Mouse (Mus musculus) hindbrain, postnatal 0 days (tissue): ENCODE results near the gene Epx. TPM values are rescaled to one million over a fixed set of nuclear protein-coding genes. Genes with fewer than 3 reads are reported as not detected.
A peak's percentile ranks its signal among the peaks of the same experiment; 100 is the strongest.

Source experiments
- ATAC-seq: fragments of 200-750 bp; cut with Nextera tagmentation; 2 replicates; pipeline ENCODE4 v1.8.0; 2017; ENCODE audit warnings: mild to moderate bottlenecking, moderate TSS enrichment, moderate library complexity
- DNase-seq: peaks from one replicate; pipeline ENCODE4 v3.0.0-alpha.2; 2015; ENCODE audit warnings: low spot score
- H3K27ac ChIP-seq: fragments of 300-500 bp; sonication (generic); 2 replicates; pipeline ENCODE4 v1.5.1; 2014; ENCODE audit warnings: mild to moderate bottlenecking
- H3K27me3 ChIP-seq: fragments of 300-500 bp; sonication (generic); 2 replicates; pipeline ENCODE4 v1.6.1; 2014; ENCODE audit warnings: low read length, mixed read lengths; ENCODE audit not compliant: insufficient read depth
- H3K36me3 ChIP-seq: fragments of 300-500 bp; sonication (generic); 2 replicates; pipeline ENCODE4 v1.6.1; 2014; ENCODE audit warnings: low read length, mixed read lengths; ENCODE audit not compliant: insufficient read depth
- H3K4me1 ChIP-seq: fragments of 300-500 bp; sonication (generic); 2 replicates; pipeline ENCODE4 v1.6.1; 2014; ENCODE audit warnings: antibody characterized with exemption, low read length, mixed read lengths; ENCODE audit not compliant: insufficient read depth
- H3K4me2 ChIP-seq: fragments of 300-500 bp; sonication (generic); 2 replicates; pipeline ENCODE4 v1.6.1; 2014; ENCODE audit warnings: low read depth, mild to moderate bottlenecking, low read length, moderate library complexity, mixed read lengths
- H3K4me3 ChIP-seq: fragments of 300-500 bp; sonication (generic); 2 replicates; pipeline ENCODE4 v1.5.1; 2014; ENCODE audit warnings: low read length
- H3K9ac ChIP-seq: fragments of 300-500 bp; sonication (generic); replicated peaks from 2 replicates; pipeline ENCODE4 v1.6.1; 2014; ENCODE audit warnings: mild to moderate bottlenecking, low read length, moderate library complexity, mixed read lengths
- H3K9me3 ChIP-seq: fragments of 300-500 bp; sonication (generic); 2 replicates; pipeline ENCODE4 v1.6.1; 2016; ENCODE audit warnings: low read length, mixed read lengths
- CTCF ChIP-seq: IDR thresholded peaks from 2 replicates; pipeline ENCODE4 v1.5.1; 2016; ENCODE audit warnings: antibody characterized with exemption, control low read depth, low read depth
- WGBS: fragments of 180-500 bp; shearing (Covaris S2); extraction: QIAGEN DNeasy Blood & Tissue Kit; methylation state at CpG from one replicate; pipeline ENCODE4 v1.1.7; 2014; 5-methylcytosine and 5-hydroxymethylcytosine counted together
- polyA plus RNA-seq: library from polyadenylated mRNA; unstranded; fragments of >200 nt; fragmentation: Nextera tagmentation; extraction: Ambion mirVana; gene quantifications from 2 replicates; pipeline ENCODE4 v1.2.1, GENCODE M21; 2015
- total RNA-seq: library from RNA; depleted of rRNA; stranded (reverse); fragments of >200 nt; gene quantifications from 2 replicates; pipeline ENCODE4 v1.2.3, GENCODE M21; 2014

The Epx gene
- total and polyA plus RNA-seq, 2 experiments from 2014 or later, result 0.89 to 1.6 TPM

DNA sequence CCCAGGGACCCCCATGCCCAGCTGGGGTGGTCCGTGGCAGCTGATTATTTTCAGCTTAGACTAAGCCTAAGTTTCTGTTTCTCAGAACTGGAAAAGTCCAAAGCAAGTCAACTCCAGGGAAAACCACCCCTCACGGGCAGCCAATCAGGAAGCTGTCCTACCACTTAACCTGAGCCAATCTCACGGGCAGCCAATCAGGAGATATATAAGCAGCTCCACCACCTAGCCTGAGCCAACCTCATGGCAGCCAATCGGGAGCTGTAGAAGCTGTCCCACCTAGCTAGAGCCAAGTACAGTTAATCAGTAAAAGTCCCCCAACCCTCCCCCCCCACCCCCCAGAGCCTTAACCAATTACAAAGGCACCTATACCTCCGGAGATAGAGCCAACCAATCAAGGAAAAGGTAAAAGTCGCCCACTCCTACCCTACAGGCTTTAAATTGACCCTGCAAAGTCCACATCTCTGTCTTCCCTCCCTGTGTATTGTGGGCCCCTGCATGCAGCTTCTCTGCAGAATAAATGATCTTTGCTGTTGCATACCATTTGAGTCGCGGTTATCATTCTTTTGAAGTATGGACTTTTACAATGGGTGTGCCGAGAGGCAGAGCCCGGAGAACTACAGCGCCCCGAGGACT, 28.3 kb downstream of the Epx start:
- Histone ChIP-seq H3K27ac (no peak overlapping the region), H3K36me3 (no peaks in the 10 kb centered on the region), H3K9ac (no peak overlapping the region), H3K4me1 (no peaks in the 10 kb centered on the region), H3K27me3 (no peaks in the 10 kb centered on the region), H3K4me3 (no peak overlapping the region), H3K4me2 (no peak overlapping the region), H3K9me3 (no peaks in the 10 kb centered on the region)
- no peak for TF ChIP-seq CTCF
- ATAC-seq (no peak), DNase-seq (no peak)
- WGBS, result 76% methylated on average over 12 of the region's 12 CpGs

GRCm38 (mm10) chr11:87841436-87841835, 33.9 kb downstream of the Epx start:
- Histone ChIP-seq H3K9ac (no peak overlapping the region), H3K27ac (no peak overlapping the region), H3K27me3 (no peaks in the 10 kb centered on the region), H3K36me3 (no peaks in the 10 kb centered on the region), H3K9me3 (no peaks in the 10 kb centered on the region), H3K4me3 (no peak overlapping the region), H3K4me2 (no peak overlapping the region), H3K4me1 (no peaks in the 10 kb centered on the region)
- TF ChIP-seq CTCF, result no peak
- ATAC-seq (no peak), DNase-seq (no peak)
- 92% methylated on average over 3 of the region's 3 CpGs for WGBS

DNA sequence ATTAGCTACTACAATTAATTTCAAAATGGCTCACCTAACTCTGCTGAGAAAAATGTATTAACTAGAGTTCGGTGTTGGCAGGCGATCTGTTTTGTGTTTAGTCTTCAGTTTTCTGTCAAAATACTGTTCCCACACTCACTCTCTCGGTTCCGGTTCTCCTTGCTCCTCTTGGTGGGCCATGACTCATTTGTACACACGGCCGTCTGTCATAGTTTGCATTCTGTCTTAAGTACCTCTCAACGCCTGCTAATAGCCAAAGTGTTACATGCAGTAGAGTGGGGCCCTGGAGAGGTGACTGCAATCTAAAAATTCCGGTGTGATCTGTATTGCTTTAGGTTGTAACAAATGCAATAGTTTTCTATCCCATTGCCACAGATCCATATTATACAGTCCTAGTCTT, 34.7 kb downstream of the Epx start:
- H3K27me3 ChIP-seq, result no peaks in the 10 kb centered on the region
- H3K4me2 ChIP-seq, result no peak overlapping the region
- H3K9ac ChIP-seq, result no peak overlapping the region
- H3K9me3 ChIP-seq, result no peaks in the 10 kb centered on the region
- no peak for TF ChIP-seq CTCF
- no peak overlapping the region for H3K27ac ChIP-seq
- WGBS, result 90% methylated on average over 8 of the region's 8 CpGs
- no peaks in the 10 kb centered on the region for H3K36me3 ChIP-seq
- ATAC-seq (no peak), DNase-seq (no peak)
- H3K4me3 ChIP-seq, result no peak overlapping the region
- H3K4me1 ChIP-seq, result no peaks in the 10 kb centered on the region

DNA sequence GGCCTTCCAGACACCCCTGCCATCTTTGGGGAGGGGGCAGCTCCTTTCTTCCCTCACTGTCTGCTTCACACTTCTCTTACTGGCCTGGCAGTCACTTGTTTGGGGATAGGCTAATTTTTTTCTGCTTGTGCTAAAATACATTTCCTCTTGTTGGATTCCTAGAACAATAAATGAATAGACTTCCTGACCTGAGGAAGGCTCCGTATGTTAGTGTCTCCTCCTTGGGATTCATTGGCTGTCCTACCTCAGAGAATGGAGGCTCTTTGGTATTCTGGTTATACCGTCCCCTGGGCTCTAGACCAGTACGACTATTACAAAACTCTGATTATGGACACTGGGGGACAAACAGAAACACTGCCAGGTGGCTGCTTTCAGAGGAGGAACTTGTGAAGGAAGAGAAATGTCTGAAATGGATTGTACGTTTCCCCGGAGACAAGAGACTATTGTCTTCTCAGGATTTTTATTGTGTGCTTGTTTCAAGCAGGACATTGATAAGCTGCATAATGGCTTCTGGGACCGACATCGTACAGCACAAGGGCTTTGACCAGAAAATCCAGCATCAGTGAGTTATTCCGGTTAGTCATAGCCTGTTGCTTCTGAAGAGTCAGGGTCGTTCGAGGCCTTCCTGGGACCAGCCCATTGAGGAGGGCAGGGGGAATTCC, 47.0 kb downstream of the Epx start, which contains the start of gene Lpo:
Gene Lpo (minus strand): TSS at position 51 of the 662 bp plus-strand sequence.
- Histone ChIP-seq H3K4me2 (no peak within 1 kb of the TSS), H3K4me3 (no peak within 1 kb of the TSS), H3K9me3 (no peaks in the 10 kb centered on the region), H3K4me1 (no peaks in the 10 kb centered on the region), H3K27me3 (no peaks in the 10 kb centered on the region), H3K9ac (no peak within 1 kb of the TSS), H3K27ac (peak within 1 kb of the TSS; percentile 48; the same call in 1 of the 2 replicates), H3K36me3 (no peaks in the 10 kb centered on the region)
- peak; percentile 38 for DNase-seq
- 31% methylated on average over 10 of the region's 10 CpGs for WGBS
- ATAC-seq, result peak; percentile 64; the same call in 1 of the 2 replicates
- TF ChIP-seq CTCF, result no peak

DNA sequence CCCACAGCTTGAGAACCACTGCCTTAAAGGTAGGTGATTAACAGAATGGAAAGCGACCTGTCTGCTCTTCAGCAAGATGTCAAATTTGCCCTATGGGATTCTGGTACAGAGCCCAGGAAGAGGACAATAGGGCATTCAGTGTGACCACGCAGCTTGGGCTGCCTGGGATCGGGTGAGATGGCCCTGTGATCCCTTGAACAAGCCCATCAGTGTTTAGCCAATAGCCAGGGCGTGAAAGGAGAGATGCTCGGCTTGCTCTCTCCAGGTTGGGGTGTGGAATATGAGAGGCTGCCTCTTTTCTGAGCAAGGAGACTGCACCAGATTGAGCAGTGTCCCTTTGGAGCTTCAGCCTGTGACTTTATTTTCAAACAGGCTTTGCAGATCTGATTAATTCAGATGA, 53.8 kb downstream of the Epx start:
- Histone ChIP-seq H3K36me3 (no peaks in the 10 kb centered on the region), H3K9ac (no peak overlapping the region), H3K27me3 (no peaks in the 10 kb centered on the region), H3K4me1 (peaks cover 6% of the 10 kb centered on the region; the same call in 1 of the 2 replicates), H3K4me3 (no peak overlapping the region), H3K9me3 (no peaks in the 10 kb centered on the region), H3K4me2 (no peak overlapping the region), H3K27ac (no peak overlapping the region)
- no peak for ATAC-seq
- DNase-seq, result no peak
- 35% methylated on average over 5 of the region's 5 CpGs for WGBS
- no peak for TF ChIP-seq CTCF

GRCm38 (mm10) chr11:87817443-87817773, 57.9 kb downstream of the Epx start:
- ATAC-seq, result no peak

More at GRCm38 (mm10) chr11:87817443-87817773, 57.9 kb downstream of the Epx start:
- no peak for DNase-seq
- Histone ChIP-seq H3K4me2 (peak overlapping the region; percentile 66), H3K4me3 (peak overlapping the region; percentile 33), H3K9me3 (no peaks in the 10 kb centered on the region), H3K4me1 (peaks cover 6% of the 10 kb centered on the region; the same call in 1 of the 2 replicates), H3K27me3 (no peaks in the 10 kb centered on the region), H3K36me3 (no peaks in the 10 kb centered on the region), H3K9ac (peak overlapping the region; percentile 49), H3K27ac (peak overlapping the region; percentile 67; the same call in 1 of the 2 replicates)
- WGBS, result 33% methylated on average over 4 of the region's 4 CpGs
- TF ChIP-seq CTCF, result no peak
